Mouse (Mus musculus) liver, adult 10 weeks (tissue): ENCODE measurements around the gene Gm8369. TPM values are rescaled to one million over a fixed set of nuclear protein-coding genes. Genes with fewer than 3 reads are reported as not detected.

Experiments
- polyA plus RNA-seq: library from polyadenylated mRNA; stranded (reverse); fragments of 350-450 nt; fragmentation: Illumina TruSeq; extraction: RNeasy Lipid Tissue Mini Kit (QIAGEN cat#74804); gene quantifications from one replicate; pipeline ENCODE4 v1.2.3, GENCODE M21; 2014; ENCODE audit warnings: low read depth, low replicate concordance

Gm8369 gene
- 1.2 TPM for polyA plus RNA-seq

DNA sequence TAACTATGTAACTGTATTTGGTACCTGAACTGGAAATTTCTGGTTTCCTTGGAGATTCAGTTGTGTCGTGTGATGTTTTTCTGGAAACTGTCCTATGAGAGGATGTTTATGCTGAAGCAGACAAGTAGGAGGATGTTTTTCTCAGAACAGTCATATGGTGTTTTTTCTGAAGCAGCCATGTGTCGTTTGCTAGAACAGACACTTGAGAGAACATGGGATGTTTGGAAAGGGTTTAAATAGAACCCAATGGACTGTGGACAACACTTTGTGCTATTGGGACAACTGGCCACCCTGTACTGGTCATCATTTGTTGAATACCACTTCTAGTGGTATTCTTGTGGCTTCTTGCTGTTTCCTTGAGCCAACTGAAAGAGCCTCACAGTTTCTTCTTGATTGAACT is at the start of gene Gm8369:
Gm8369 (plus strand) TSS at position 193 of the 400 bp plus-strand sequence.

DNA sequence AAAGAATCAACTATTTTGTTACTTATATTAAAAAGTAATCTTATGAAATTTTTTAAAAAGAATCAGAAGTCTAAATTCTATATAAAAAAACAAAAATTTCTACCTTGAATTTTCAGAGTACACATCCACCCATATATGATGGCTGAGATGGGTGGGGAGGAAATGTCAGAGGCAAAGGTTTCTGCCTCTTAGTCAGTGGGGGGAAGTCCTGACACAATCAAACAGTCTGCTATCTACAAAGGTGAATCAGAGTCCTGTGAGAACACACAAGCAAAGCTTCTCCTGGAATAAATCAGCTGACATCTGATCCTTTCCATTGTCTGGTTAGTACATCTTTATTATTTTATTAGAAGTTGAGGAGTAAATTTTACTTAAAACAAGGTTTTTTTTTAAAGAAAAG is 42.4 kb upstream of the Gm8369 start, which contains the start of gene Ms4a4b:
Ms4a4b (plus strand) TSS at position 216 of the 400 bp plus-strand sequence.

DNA sequence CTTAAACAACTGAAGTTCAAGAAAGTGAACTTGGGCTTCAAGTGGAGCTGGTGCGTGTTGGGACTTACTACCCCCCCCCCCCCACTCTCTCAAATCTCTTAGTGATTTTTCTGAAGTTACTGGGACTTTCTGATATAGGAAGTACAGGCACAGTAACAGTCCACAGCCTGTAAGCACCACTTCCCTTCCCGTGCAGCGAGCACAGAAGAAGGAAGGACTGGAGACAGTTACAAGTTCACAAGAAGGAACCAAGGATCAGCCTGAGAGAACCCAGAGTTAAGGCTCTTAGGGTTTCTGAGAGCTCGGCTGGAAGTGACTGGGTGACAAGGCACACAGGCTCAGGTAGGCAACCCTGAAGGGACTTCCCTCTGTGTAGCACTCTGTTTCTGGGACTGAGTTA is 16.5 kb upstream of the Gm8369 start, which contains the start of gene Ms4a6c:
Ms4a6c (plus strand) TSS at position 152 of the 400 bp plus-strand sequence.

DNA sequence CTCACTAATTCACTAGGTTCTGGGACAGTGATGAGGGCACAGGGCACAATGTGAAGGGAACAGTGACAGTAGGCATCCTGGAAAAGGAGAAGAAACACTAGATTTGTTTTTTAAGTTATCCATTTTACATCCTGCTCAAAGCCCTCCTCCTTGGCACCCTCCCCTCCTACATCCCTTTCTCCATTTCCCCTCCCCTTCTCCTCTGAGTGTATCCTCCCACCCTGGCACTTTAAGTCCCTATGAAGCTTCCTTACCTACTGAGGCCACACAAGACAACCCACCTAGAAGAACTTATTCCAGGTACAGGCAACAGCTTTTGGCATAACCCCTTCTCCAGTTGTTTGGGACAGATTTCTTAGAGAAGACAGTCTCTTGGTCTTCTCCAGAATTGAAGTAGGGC is 30.5 kb downstream of the Gm8369 start, which contains the start of gene Ms4a6b:
Ms4a6b (plus strand) TSS at position 267 of the 400 bp plus-strand sequence.

DNA sequence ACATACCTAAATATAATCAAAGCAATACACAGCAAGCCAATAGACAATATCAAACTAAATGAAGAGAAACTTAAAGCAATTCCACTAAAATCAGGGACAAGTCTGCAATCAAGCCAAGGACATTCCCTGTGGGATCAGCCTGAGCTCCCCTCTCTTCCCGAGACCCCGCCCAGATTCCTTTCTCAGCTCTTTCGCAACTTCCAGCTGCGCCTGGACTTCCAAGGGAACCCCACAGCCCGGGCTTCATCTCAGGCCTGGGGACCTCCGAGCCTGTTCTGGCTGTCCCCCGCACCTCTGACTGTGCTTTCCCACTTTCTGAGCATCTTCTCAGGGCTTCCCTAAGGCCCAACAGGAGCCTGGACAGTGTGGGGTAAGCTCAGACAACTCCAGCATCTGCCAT is 50.9 kb downstream of the Gm8369 start, which contains the start of gene Ms4a4d:
Ms4a4d (plus strand) TSS at position 209 of the 400 bp plus-strand sequence.

Other genes starting within 250 kb of the Gm8369 start
- gene Ms4a1, start 219.7 kb upstream of the Gm8369 start, polyA plus RNA-seq, result 1.9 TPM
- not detected for gene Ms4a5, start 202.1 kb upstream of the Gm8369 start, polyA plus RNA-seq
- 0.16 TPM for gene Ms4a14, start 171.5 kb upstream of the Gm8369 start, polyA plus RNA-seq
- gene Ms4a7, start 149.8 kb upstream of the Gm8369 start, polyA plus RNA-seq, result 1.3 TPM
- not detected for gene Ms4a4a, start 110.4 kb upstream of the Gm8369 start, polyA plus RNA-seq
- 1.3 TPM for gene Ms4a4c, start 81.2 kb upstream of the Gm8369 start, polyA plus RNA-seq
- 5.0 TPM for gene Ms4a4b, start 42.4 kb upstream of the Gm8369 start, polyA plus RNA-seq
- gene Ms4a6c, start 16.6 kb upstream of the Gm8369 start, polyA plus RNA-seq, result 6.4 TPM
- gene Ms4a6b, start 30.6 kb downstream of the Gm8369 start, polyA plus RNA-seq, result 3.3 TPM
- gene Ms4a4d, start 50.9 kb downstream of the Gm8369 start, polyA plus RNA-seq, result 14.0 TPM
- gene Ms4a6d, start 118.9 kb downstream of the Gm8369 start, polyA plus RNA-seq, result 2.6 TPM
- gene Ms4a2, start 137.8 kb downstream of the Gm8369 start, polyA plus RNA-seq, result not detected
- gene Ms4a3, start 154.9 kb downstream of the Gm8369 start, polyA plus RNA-seq, result not detected
- gene Oosp2, start 174.6 kb downstream of the Gm8369 start, polyA plus RNA-seq, result not detected
- not detected for gene Oosp1, start 205.2 kb downstream of the Gm8369 start, polyA plus RNA-seq
- gene Oosp3, start 211.1 kb downstream of the Gm8369 start, polyA plus RNA-seq, result not detected